Mouse (Mus musculus): ENCODE measurements at regions not wholly inside any gene's neighbourhood (a gene's known extent, or its start where the extent isn't known, plus 50 kb on each side); places are given as distances from the start of the nearest gene placed in this dataset.

- DNase-seq (ENCODE audit: low spot score in 2 of 2): no peak
These were observed 223.5 kb upstream of the Mvb12b start for GRCm38 (mm10) chr2:34111286-34111685.

GRCm38 (mm10) chr2:34110582-34110981, 222.8 kb upstream of the Mvb12b start:
- no peak for DNase-seq (ENCODE audit: low spot score in 2 of 2)

- no peak for DNase-seq (ENCODE audit: low spot score in 2 of 2)
These were observed 220.0 kb upstream of the Mvb12b start for GRCm38 (mm10) chr2:34107566-34108303.

- no peak for DNase-seq (ENCODE audit: low spot score in 2 of 2)
These were observed 219.3 kb upstream of the Mvb12b start for GRCm38 (mm10) chr2:34106837-34107565.

GRCm38 (mm10) chr2:34106245-34106644, 218.5 kb upstream of the Mvb12b start:
- no peak for DNase-seq (ENCODE audit: low spot score in 2 of 2)

- DNase-seq (ENCODE audit: low spot score in 2 of 2): no peak
These were observed 217.7 kb upstream of the Mvb12b start for GRCm38 (mm10) chr2:34105271-34106051.

- no peak for DNase-seq (ENCODE audit: low spot score in 2 of 2)
These were observed 210.3 kb upstream of the Mvb12b start for GRCm38 (mm10) chr2:34098004-34098547.

GRCm38 (mm10) chr2:34096561-34096960, 208.8 kb upstream of the Mvb12b start:
- DNase-seq (ENCODE audit: low spot score in 2 of 2): no peak

GRCm38 (mm10) chr2:34088832-34089231, 201.1 kb upstream of the Mvb12b start:
- DNase-seq (ENCODE audit: low spot score in 2 of 2): no peak

GRCm38 (mm10) chr2:34086130-34086529, 198.4 kb upstream of the Mvb12b start:
- DNase-seq (ENCODE audit: low spot score in 2 of 2): no peak

GRCm38 (mm10) chr2:34084513-34084912, 196.8 kb upstream of the Mvb12b start:
- DNase-seq (ENCODE audit: low spot score in 2 of 2): no peak

GRCm38 (mm10) chr2:34082486-34082885, 194.7 kb upstream of the Mvb12b start:
- no peak for DNase-seq (ENCODE audit: low spot score in 2 of 2)

GRCm38 (mm10) chr2:34080176-34080575, 192.4 kb upstream of the Mvb12b start:
- DNase-seq (ENCODE audit: low spot score in 2 of 2): no peak

GRCm38 (mm10) chr2:34079282-34079681, 191.5 kb upstream of the Mvb12b start:
- no peak for DNase-seq (ENCODE audit: low spot score in 2 of 2)

GRCm38 (mm10) chr2:34078875-34079262, 191.1 kb upstream of the Mvb12b start:
- DNase-seq (ENCODE audit: low spot score in 2 of 2): no peak

GRCm38 (mm10) chr2:34078248-34078874, 190.6 kb upstream of the Mvb12b start:
- DNase-seq (ENCODE audit: low spot score in 2 of 2): no peak

- no peak for DNase-seq (ENCODE audit: low spot score in 2 of 2)
These were observed 188.6 kb upstream of the Mvb12b start for GRCm38 (mm10) chr2:34076346-34076745.

GRCm38 (mm10) chr2:34074066-34074465, 186.3 kb upstream of the Mvb12b start:
- no peak for DNase-seq (ENCODE audit: low spot score in 2 of 2)

GRCm38 (mm10) chr2:34065592-34065991, 177.8 kb upstream of the Mvb12b start:
- no peak for DNase-seq (ENCODE audit: low spot score in 2 of 2)

- DNase-seq (ENCODE audit: low spot score in 2 of 2): no peak
These were observed 177.3 kb upstream of the Mvb12b start for GRCm38 (mm10) chr2:34065090-34065489.

- DNase-seq (ENCODE audit: low spot score in 2 of 2): no peak
These were observed 168.8 kb upstream of the Mvb12b start for GRCm38 (mm10) chr2:34056552-34056951.
